Mouse (Mus musculus) lung, postnatal 36 days (tissue): ENCODE data around the gene Pth2.
"Not testable (repeated sequence)": the region's sequence is repeated elsewhere in the genome, so short reads cannot be mapped to it uniquely, and the experiment has no call there.

Experiments used
- DNase-seq: peaks from one replicate; pipeline ENCODE4 v3.0.0; 2022; ENCODE audit warnings: mixed read lengths

The Pth2 gene

GRCm38 (mm10) chr7:45180896-45181477, at the start of gene Pth2:
Pth2 (plus strand) TSS chr7:45180995.
- DNase-seq: no peak

- no peak for DNase-seq
These were observed 48.9 kb upstream of the Pth2 start for GRCm38 (mm10) chr7:45131850-45132249.

GRCm38 (mm10) chr7:45133446-45134159, 47.2 kb upstream of the Pth2 start:
- no peak for DNase-seq

- peak; percentile 64 for DNase-seq
These were observed 46.2 kb upstream of the Pth2 start for GRCm38 (mm10) chr7:45134544-45135026.

GRCm38 (mm10) chr7:45135370-45135769, 45.4 kb upstream of the Pth2 start:
- DNase-seq: no peak

- DNase-seq: peak; percentile 96
These were observed 44.7 kb upstream of the Pth2 start, which contains the start of the genes Gm45713 and Flt3l for GRCm38 (mm10) chr7:45135993-45136567. Gm45713 (minus strand) TSS chr7:45136231. Flt3l (minus strand) TSS chr7:45136432.

GRCm38 (mm10) chr7:45137171-45138006, 43.4 kb upstream of the Pth2 start:
- DNase-seq: no peak

GRCm38 (mm10) chr7:45138403-45138802, 42.4 kb upstream of the Pth2 start:
- no peak for DNase-seq

- peak; percentile 27 for DNase-seq
These were observed 40.7 kb upstream of the Pth2 start for GRCm38 (mm10) chr7:45139904-45140723.

- DNase-seq: no peak
These were observed 39.5 kb upstream of the Pth2 start for GRCm38 (mm10) chr7:45141319-45141718.

- DNase-seq: no peak
These were observed 38.9 kb upstream of the Pth2 start for GRCm38 (mm10) chr7:45141914-45142313.

GRCm38 (mm10) chr7:45144368-45145174, 36.2 kb upstream of the Pth2 start:
- DNase-seq: peak; percentile 57

GRCm38 (mm10) chr7:45145460-45145859, 35.3 kb upstream of the Pth2 start:
- no peak for DNase-seq

GRCm38 (mm10) chr7:45147267-45147666, 33.5 kb upstream of the Pth2 start:
- DNase-seq: no peak

- DNase-seq: no peak
These were observed 32.9 kb upstream of the Pth2 start for GRCm38 (mm10) chr7:45147899-45148298.

- DNase-seq: peak; percentile 25
These were observed 32.2 kb upstream of the Pth2 start for GRCm38 (mm10) chr7:45148534-45149098.

GRCm38 (mm10) chr7:45149545-45149944, 31.2 kb upstream of the Pth2 start:
- DNase-seq: peak; percentile 56

GRCm38 (mm10) chr7:45150321-45150720, 30.5 kb upstream of the Pth2 start:
- no peak for DNase-seq

GRCm38 (mm10) chr7:45151303-45151702, 29.5 kb upstream of the Pth2 start:
- DNase-seq: peak; percentile 77

- not testable (repeated sequence) for DNase-seq
These were observed 27.7 kb upstream of the Pth2 start for GRCm38 (mm10) chr7:45153052-45153451.

- DNase-seq: no peak
These were observed 27.2 kb upstream of the Pth2 start for GRCm38 (mm10) chr7:45153586-45153985.
